Mouse (Mus musculus) brown adipose tissue, adult 24 weeks (tissue): ENCODE results near the gene Prss1. TPM values are rescaled to one million over a fixed set of nuclear protein-coding genes. Genes with fewer than 3 reads are reported as not detected.
"Not testable (repeated sequence)": the region's sequence is repeated elsewhere in the genome, so short reads cannot be mapped to it uniquely, and the experiment has no call there.

Experiments
- H3K27ac ChIP-seq: fragments of 200-500 bp; replicated peaks from 2 replicates; pipeline ENCODE4 v1.5.1; 2012; ENCODE audit warnings: low read depth, mild to moderate bottlenecking, low read length
- H3K4me1 ChIP-seq: fragments of 200-500 bp; 2 replicates; pipeline ENCODE4 v1.6.1; 2012; ENCODE audit warnings: low read length, mixed read lengths; ENCODE audit not compliant: control insufficient read depth, insufficient read depth, insufficient read length
- H3K4me3 ChIP-seq: fragments of 200-500 bp; 2 replicates; pipeline ENCODE4 v1.5.1; 2012; ENCODE audit warnings: low read depth, mild to moderate bottlenecking, low read length, moderate library complexity; ENCODE audit not compliant: insufficient read depth
- polyA plus RNA-seq: library from polyadenylated mRNA; stranded (reverse); fragments of >200 nt; gene quantifications from 2 replicates; pipeline ENCODE4 v1.2.4, GENCODE M21; 2012; ENCODE audit not compliant: missing spikeins, insufficient read depth, insufficient read length

Gene Prss1
- polyA plus RNA-seq, result not detected in 2 replicates

- not testable (repeated sequence) for H3K4me1 ChIP-seq, H3K4me3 ChIP-seq, H3K27ac ChIP-seq
Measured at GRCm38 (mm10) chr6:41458632-41459031, at the start of gene Prss1. Gene Prss1, plus strand, starts transcription at chr6:41458932.

GRCm38 (mm10) chr6:41442261-41442660, 16.5 kb upstream of the Prss1 start:
- not testable (repeated sequence) for H3K27ac ChIP-seq, H3K4me1 ChIP-seq, H3K4me3 ChIP-seq

- not testable (repeated sequence) for H3K4me1 ChIP-seq, H3K27ac ChIP-seq, H3K4me3 ChIP-seq
Measured at GRCm38 (mm10) chr6:41446045-41446444, 12.7 kb upstream of the Prss1 start, which contains the start of gene Gm10334. Gene Gm10334, minus strand, starts transcription at chr6:41446145.

GRCm38 (mm10) chr6:41499374-41499773, 40.6 kb downstream of the Prss1 start:
- Histone ChIP-seq H3K4me3 (no peak overlapping the region), H3K4me1 (no peaks in the 10 kb centered on the region), H3K27ac (no peak overlapping the region)

GRCm38 (mm10) chr6:41504915-41505314, 46.2 kb downstream of the Prss1 start:
- H3K4me1 ChIP-seq, result no peaks in the 10 kb centered on the region
- no peak overlapping the region for H3K4me3 ChIP-seq

GRCm38 (mm10) chr6:41505323-41505722, 46.6 kb downstream of the Prss1 start:
- Histone ChIP-seq H3K27ac (no peak overlapping the region), H3K4me3 (no peak overlapping the region)

More at GRCm38 (mm10) chr6:41504915-41505314, 46.2 kb downstream of the Prss1 start:
- no peak overlapping the region for H3K27ac ChIP-seq

More at GRCm38 (mm10) chr6:41505323-41505722, 46.6 kb downstream of the Prss1 start:
- no peaks in the 10 kb centered on the region for H3K4me1 ChIP-seq

Other genes starting within 250 kb of the Prss1 start
- not detected in 2 replicates for gene Try4, start 156.7 kb upstream of the Prss1 start, polyA plus RNA-seq
- not detected in 2 replicates for gene Try5, start 142.1 kb upstream of the Prss1 start, polyA plus RNA-seq
- not detected in 2 replicates for gene Try10, start 104.8 kb upstream of the Prss1 start, polyA plus RNA-seq
- gene Prss3, start 81.3 kb upstream of the Prss1 start, polyA plus RNA-seq, result not detected in 2 replicates
- gene Gm5771, start 66.6 kb upstream of the Prss1 start, polyA plus RNA-seq, result not detected in 2 replicates
- gene Gm10334, start 12.8 kb upstream of the Prss1 start, polyA plus RNA-seq, result not detected in 2 replicates
- gene Prss2, start 62.9 kb downstream of the Prss1 start, polyA plus RNA-seq, result not detected in 2 replicates
- 1.8 and 3.1 TPM in 2 replicates for gene Ephb6, start 146.6 kb downstream of the Prss1 start, polyA plus RNA-seq
- gene Trpv6, start 177.5 kb downstream of the Prss1 start, polyA plus RNA-seq, result not detected in 2 replicates
- gene Trpv5, start 221.8 kb downstream of the Prss1 start, polyA plus RNA-seq, result not detected in 2 replicates
- gene Llcfc1, start 225.5 kb downstream of the Prss1 start, polyA plus RNA-seq, result not detected in 2 replicates
- gene Kel, start 245.4 kb downstream of the Prss1 start, polyA plus RNA-seq, result not detected in 2 replicates